Mouse (Mus musculus): ENCODE data around the gene Boc.

DNA sequence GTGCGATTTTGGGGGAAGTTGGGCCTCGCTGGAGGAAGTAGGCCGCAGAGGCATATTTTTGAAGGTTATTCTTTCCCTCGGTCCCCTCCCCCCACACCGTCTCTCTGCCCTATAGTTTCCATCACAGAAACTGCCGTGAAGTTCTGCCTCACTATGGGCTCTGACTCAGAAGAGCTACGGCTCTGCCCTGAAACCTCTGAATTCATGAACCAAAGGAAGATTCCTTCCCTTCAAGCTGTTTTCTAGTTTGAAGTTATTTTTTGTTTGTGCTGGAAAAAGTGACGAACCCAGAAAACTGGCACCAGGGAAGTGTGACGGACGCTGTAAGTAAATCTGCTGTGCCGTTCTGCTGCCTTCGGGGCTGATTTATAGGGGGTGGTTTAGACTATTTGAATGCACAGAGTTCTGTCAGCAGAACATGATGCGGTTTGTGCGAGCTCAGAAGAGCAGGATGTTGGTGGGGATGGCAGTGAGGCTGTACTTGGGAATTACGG lies 61.7 kb downstream of the Boc start:
- no peak for TF ChIP-seq CTCF (IDR thresholded peaks at IDR 0.05; ENCODE audit: control insufficient read depth, insufficient read depth, low read length)
- no peak for TF ChIP-seq POLR2A (IDR thresholded peaks at IDR 0.05; ENCODE audit: borderline replicate concordance, control insufficient read depth, low read depth, low read length)

Data from bone marrow, adult 2 months (tissue).